Mouse (Mus musculus) liver, adult 2 months (tissue): ENCODE measurements around the gene Hacd1. TPM values are rescaled to one million over a fixed set of nuclear protein-coding genes. Genes with fewer than 3 reads are reported as not detected.

Source experiments
- DNase-seq: peaks from one replicate; pipeline ENCODE4 v3.0.0-alpha.2; 2011; ENCODE audit warnings: low read depth, low spot score; ENCODE audit errors: extremely low read depth
- H3K27ac ChIP-seq: fragments of 200-500 bp; replicated peaks from 2 replicates; pipeline ENCODE4 v1.5.1; 2012; ENCODE audit warnings: low read depth, mild to moderate bottlenecking, control low read depth, inconsistent platforms, low read length; ENCODE audit not compliant: insufficient read depth
- H3K27me3 ChIP-seq: fragments of 200-500 bp; 2 replicates; pipeline ENCODE4 v1.6.1; 2012; ENCODE audit warnings: mild to moderate bottlenecking, moderate library complexity, low read length, inconsistent platforms; ENCODE audit not compliant: control insufficient read depth, insufficient read depth
- H3K36me3 ChIP-seq: fragments of 200-500 bp; 2 replicates; pipeline ENCODE4 v1.6.1; 2012; ENCODE audit warnings: low read length, inconsistent platforms; ENCODE audit not compliant: control insufficient read depth, insufficient read depth
- H3K4me1 ChIP-seq: fragments of 200-500 bp; 2 replicates; pipeline ENCODE4 v1.6.1; 2011; ENCODE audit warnings: low read length; ENCODE audit not compliant: control insufficient read depth, insufficient read depth
- H3K4me3 ChIP-seq: fragments of 200-500 bp; 2 replicates; pipeline ENCODE4 v1.5.1; 2011; ENCODE audit warnings: low read depth, mild to moderate bottlenecking, control low read depth, low read length, moderate library complexity; ENCODE audit not compliant: insufficient read depth
- H3K79me2 ChIP-seq: fragments of 200-500 bp; 2 replicates; pipeline ENCODE4 v1.6.1; 2012; ENCODE audit warnings: inconsistent platforms, mild to moderate bottlenecking, low read length, moderate library complexity; ENCODE audit not compliant: control insufficient read depth, insufficient read depth
- H3K9ac ChIP-seq: fragments of 200-500 bp; 2 replicates; pipeline ENCODE4 v1.6.1; 2012; ENCODE audit warnings: low read depth, mild to moderate bottlenecking, control low read depth, inconsistent platforms, low read length
- CTCF ChIP-seq: fragments of 200-500 bp; IDR thresholded peaks from 2 replicates; pipeline ENCODE4 v1.5.1; 2011; ENCODE audit warnings: low read depth, low read length, control low read depth
- POLR2A ChIP-seq: fragments of 200-500 bp; IDR thresholded peaks from 2 replicates; pipeline ENCODE4 v1.6.1; 2011; ENCODE audit warnings: low read length, control low read depth; ENCODE audit not compliant: insufficient read depth; ENCODE audit errors: extremely low read depth
- WGBS: fragments of 180-500 bp; shearing (Covaris S2); methylation state at CpG from one replicate; pipeline ENCODE4 v1.1.7; 2018; 5-methylcytosine and 5-hydroxymethylcytosine counted together
- polyA plus RNA-seq: library from polyadenylated mRNA; depleted of rRNA; stranded (reverse); fragments of >200 nt; gene quantifications from 2 replicates; pipeline ENCODE4 v1.2.3, GENCODE M21; 2012
- total RNA-seq: library from RNA; depleted of rRNA; stranded (reverse); fragments of >200 nt; gene quantifications from 2 replicates; pipeline ENCODE4 v1.2.3, GENCODE M21; 2014

Gene Hacd1
- total and polyA plus RNA-seq, 2 experiments: 16.1 to 29.2 TPM

DNA sequence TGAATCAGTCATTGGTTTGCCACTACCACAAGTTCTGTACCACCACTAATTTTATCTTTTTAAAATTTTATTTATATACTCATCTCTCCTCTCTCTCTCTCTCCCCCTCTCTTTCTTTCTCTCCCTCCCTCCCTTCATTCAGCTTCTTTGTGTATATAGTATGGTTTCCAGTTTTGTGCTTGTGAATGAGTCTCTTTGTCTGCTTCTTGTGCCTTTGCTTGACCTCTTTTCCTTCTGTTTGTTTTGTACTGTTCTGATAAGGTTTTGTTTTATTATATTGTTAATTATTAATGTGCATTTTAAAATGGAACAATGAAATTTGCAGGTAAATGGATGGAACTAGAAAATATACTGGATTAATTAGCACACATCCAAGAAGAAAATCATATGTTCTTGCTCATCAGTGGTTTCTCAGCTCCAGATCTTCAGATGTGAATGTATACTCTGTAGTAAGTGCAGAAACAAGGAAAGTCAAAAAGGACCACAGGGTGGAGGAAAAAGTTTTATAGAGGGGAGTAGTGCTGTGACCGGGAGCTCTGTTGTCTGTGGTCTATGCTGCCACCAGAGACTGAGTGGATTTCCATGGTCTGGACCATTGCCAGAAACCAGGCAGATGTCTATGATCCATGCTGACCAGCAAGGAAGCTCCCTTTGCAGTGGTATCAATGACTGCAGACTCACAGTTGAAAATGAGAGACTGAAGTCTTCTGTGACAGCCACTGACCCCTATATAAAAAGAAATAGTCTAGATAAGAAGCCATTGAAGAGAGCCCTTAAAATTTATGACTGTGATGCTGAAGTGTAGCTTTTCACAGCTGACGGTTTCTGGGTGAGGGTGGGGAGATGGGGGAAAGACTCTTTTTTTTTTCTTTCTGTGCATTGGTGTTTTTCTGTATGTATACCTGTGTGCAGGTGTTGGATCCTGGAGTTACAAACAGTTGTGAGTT, 10.0 kb upstream of the Hacd1 start:
- no peaks in the 10 kb centered on the region for H3K27me3 ChIP-seq
- no peaks in the 10 kb centered on the region for H3K4me1 ChIP-seq
- no peak for DNase-seq
- no peaks in the 10 kb centered on the region for H3K79me2 ChIP-seq
- TF ChIP-seq CTCF: no peak
- TF ChIP-seq POLR2A: no peak
- H3K36me3 ChIP-seq: no peaks in the 10 kb centered on the region
- 76% methylated on average over 2 of the region's 2 CpGs for WGBS
- no peak overlapping the region for H3K4me3 ChIP-seq
- H3K9ac ChIP-seq: no peak overlapping the region
- no peak overlapping the region for H3K27ac ChIP-seq

DNA sequence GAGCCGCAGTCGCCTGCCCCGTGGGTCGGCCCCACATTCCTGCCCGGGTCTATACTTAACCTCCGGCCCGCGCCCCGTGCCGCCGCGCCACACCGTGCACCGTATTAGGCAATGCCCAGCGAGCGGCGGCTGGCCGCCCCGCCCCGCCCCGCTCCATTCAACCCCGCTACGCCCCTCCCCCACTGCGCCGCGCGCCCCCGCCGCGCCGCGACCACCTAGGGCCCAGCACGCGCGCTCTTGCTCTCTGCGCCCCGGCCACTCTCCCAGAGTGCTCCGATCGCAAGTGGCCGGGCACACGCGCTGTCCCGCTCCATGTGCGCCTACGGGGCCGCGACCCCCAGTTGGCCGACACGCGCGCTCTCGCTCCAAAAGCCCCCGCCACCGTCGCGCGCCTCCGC, 768 bp downstream of the Hacd1 start:
- Histone ChIP-seq H3K4me1 (no peaks in the 10 kb centered on the region), H3K36me3 (no peaks in the 10 kb centered on the region), H3K4me3 (peak overlapping the region; percentile 98), H3K79me2 (peaks cover 9% of the 10 kb centered on the region; the same call in 1 of the 2 replicates), H3K9ac (peak overlapping the region; percentile 92), H3K27ac (peak overlapping the region; percentile 36), H3K27me3 (no peaks in the 10 kb centered on the region)
- under 1% methylated on average over 57 of the region's 58 CpGs for WGBS
- TF ChIP-seq POLR2A: no peak
- no peak for TF ChIP-seq CTCF
- peak; percentile 31 for DNase-seq

DNA sequence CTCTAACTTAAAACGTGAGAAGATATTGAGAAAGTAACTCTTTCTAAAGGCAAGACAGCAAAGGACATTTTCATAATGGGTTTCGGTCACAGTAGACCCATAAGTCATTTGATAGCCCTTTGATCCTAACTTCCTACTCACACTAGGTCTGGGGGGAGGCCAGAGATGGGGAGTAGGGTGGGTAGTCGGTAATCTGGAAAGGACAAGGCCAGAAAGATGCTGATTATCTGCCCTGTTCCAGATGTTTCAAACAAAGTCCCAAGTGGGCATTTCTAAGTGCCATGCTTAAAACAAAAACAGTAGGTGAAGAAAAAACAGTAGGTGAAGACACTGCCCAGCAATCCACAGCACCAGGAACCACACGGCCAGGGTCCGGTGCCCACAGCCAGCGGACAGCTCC, 1.2 kb downstream of the Hacd1 start:
- H3K27ac ChIP-seq: no peak overlapping the region
- H3K79me2 ChIP-seq: peaks cover 9% of the 10 kb centered on the region; the same call in 1 of the 2 replicates
- peak overlapping the region; percentile 98 for H3K4me3 ChIP-seq
- TF ChIP-seq POLR2A (no peak), CTCF (no peak)
- DNase-seq: no peak
- 12% methylated on average over 6 of the region's 6 CpGs for WGBS
- H3K4me1 ChIP-seq: no peaks in the 10 kb centered on the region
- H3K9ac ChIP-seq: peak overlapping the region; percentile 92
- no peaks in the 10 kb centered on the region for H3K36me3 ChIP-seq
- H3K27me3 ChIP-seq: no peaks in the 10 kb centered on the region

DNA sequence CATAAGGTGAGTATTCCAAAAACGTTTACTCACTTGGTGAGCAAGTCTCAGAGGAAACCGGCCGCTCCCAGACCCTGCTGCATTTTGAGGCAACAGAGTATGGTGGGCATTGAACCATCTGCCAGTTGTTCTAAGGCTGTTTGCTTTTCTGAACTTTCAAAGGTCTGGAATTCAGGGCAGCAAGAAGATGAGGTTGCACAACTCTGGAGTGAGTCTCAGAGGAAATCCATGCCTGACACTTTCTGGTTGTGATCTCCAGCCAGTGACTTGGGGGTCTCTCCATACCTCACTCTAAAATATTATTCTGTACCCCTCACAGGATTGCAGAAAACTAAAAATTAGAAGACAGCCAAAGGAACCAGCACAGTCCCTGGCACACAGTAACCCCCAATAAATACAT, 1.8 kb downstream of the Hacd1 start:
- Histone ChIP-seq H3K36me3 (no peaks in the 10 kb centered on the region), H3K27ac (no peak overlapping the region), H3K9ac (no peak overlapping the region), H3K4me3 (no peak overlapping the region), H3K4me1 (no peaks in the 10 kb centered on the region), H3K79me2 (peaks cover 9% of the 10 kb centered on the region; the same call in 1 of the 2 replicates), H3K27me3 (no peaks in the 10 kb centered on the region)
- whole genome bisulfite sequencing: 78% methylated on average over 3 of the region's 3 CpGs
- DNase-seq: peak; percentile 26
- TF ChIP-seq CTCF (no peak), POLR2A (no peak)

DNA sequence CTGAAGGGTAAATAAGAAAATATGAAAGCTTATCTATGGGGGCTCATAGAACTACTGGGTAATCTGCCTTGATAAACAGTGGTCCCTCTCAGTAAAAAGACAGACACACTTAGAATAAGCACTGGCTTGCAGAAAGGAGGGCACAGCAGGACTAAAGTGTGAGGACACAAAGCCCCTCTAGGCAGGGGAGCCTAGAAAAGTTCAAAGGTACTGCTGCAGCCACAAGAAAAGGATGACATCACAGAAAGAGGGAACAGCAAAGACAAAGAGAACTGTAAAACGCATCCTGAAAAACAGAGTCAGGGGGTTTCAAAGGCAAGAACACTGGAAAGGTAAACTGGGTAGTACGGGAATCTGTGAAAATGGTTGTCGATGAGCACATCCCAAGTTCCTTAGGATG, 2.3 kb downstream of the Hacd1 start:
- DNase-seq: no peak

DNA sequence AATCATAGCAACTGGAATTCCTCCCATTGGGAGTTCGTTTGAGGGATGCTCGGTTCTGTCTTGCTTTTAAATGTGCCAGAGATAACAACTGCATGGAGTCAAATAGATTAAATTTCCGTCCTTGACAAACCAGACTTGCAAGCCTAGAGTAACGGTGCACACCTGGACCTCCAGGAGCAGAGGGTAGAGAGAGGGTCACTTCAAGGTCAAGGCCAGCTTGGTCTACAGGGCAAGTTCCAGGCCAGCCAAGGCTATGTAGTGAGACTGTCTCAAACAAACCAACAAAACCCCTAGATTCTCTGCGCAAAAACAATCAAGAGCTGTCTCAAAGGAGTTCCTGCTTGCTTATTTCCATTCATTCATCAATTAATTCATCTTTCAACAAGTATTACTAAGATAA, 7.1 kb downstream of the Hacd1 start:
- no peaks in the 10 kb centered on the region for H3K36me3 ChIP-seq
- TF ChIP-seq POLR2A: no peak
- no peak for TF ChIP-seq CTCF
- no peak for DNase-seq
- no peaks in the 10 kb centered on the region for H3K4me1 ChIP-seq
- no peak overlapping the region for H3K9ac ChIP-seq
- no peaks in the 10 kb centered on the region for H3K27me3 ChIP-seq
- no peak overlapping the region for H3K27ac ChIP-seq
- 67% methylated on average over 5 of the region's 5 CpGs for WGBS
- H3K79me2 ChIP-seq: peaks cover 10% of the 10 kb centered on the region; the same call in 1 of the 2 replicates
- H3K4me3 ChIP-seq: no peak overlapping the region

More for the DNA sequence above, 2.3 kb downstream of the Hacd1 start:
- Histone ChIP-seq H3K4me3 (no peak overlapping the region), H3K79me2 (peaks cover 9% of the 10 kb centered on the region; the same call in 1 of the 2 replicates), H3K9ac (no peak overlapping the region), H3K27me3 (no peaks in the 10 kb centered on the region), H3K36me3 (no peaks in the 10 kb centered on the region), H3K27ac (no peak overlapping the region), H3K4me1 (no peaks in the 10 kb centered on the region)
- TF ChIP-seq CTCF (no peak), POLR2A (no peak)
- WGBS: 92% methylated on average over 3 of the region's 3 CpGs
